Mouse (Mus musculus) left cerebral cortex, adult 18-20 months (tissue): Measurements from ENCODE around the gene Slc5a4a. TPM values are rescaled to one million over a fixed set of nuclear protein-coding genes. Genes with fewer than 3 reads are reported as not detected.

Source experiments
- DNase-seq, 2 experiments: peaks; one replicate each; pipeline ENCODE4 v3.0.0; 2021 to 2022; ENCODE audit warnings: low spot score in 2 of 2, mixed read lengths in 1 of 2
- microRNA-seq, 2 experiments: library from miRNA; unstranded; fragments of <30 nt; microRNA quantifications; one replicate each; pipeline ENCODE4 v1.2.0; 2021
- total RNA-seq, 2 experiments: library from RNA; stranded (reverse); gene quantifications; 2 replicates each; pipeline ENCODE4 v1.2.3; 2021

The Slc5a4a gene
- total RNA-seq, 2 experiments from 2014 or later: not detected

DNA sequence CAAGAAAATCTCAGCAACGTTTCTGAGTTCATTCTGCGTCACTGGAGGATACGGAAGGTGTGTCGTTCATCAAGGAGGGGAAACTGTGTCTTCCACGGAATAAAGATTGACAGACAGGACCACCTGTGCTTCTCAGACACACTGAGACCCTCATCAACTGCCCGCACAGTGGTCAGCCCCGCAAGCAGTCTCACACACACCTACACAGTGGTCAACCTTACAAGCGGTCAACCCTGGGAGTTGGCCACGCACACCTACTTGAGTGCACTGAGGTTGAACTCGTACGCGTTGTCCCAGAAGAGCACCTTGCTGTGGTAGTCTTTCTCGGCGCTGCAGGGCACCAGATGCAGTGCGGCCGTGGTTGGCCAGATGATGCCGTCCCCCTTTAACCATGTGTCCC, 69.8 kb downstream of the Slc5a4a start:
- no peak for DNase-seq

DNA sequence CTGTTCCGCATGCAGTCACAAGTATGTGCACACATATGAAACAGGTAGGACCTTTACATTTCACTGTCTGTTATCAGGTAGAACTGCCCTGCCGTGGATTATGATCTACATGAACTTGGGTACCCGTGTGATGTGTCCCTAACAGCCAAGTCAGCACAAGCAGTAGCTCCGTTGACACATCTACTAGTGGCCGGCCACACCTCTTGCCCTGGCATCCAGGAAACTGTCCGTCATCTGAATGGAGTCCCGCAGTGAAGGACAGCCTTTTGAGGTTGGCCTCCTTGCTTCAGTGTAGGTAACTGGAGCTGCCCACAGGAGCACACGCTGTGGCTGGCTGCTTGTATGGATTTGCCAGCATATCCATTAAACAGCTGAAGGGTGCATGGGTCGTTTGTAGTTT, 71.0 kb downstream of the Slc5a4a start:
- DNase-seq: no peak

DNA sequence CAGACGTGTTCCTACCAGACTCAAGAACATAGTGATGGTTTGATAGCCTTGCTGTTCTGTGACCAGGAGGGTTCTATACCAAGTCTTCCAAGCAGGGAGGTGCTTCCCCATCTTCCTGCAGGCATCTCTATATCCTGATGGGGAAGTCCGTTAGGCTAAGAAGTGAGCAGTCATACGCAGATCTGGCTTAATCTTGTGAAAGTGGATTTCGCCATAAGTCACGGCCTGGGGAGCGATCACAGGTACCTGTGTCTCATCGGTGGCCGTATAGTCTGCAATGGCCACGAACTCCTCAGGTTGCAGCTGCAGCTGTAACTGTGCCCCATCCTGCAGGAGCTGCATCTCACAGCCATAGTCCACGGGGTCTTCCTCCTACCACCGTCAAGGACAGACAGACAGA, 78.7 kb downstream of the Slc5a4a start:
- DNase-seq: no peak

DNA sequence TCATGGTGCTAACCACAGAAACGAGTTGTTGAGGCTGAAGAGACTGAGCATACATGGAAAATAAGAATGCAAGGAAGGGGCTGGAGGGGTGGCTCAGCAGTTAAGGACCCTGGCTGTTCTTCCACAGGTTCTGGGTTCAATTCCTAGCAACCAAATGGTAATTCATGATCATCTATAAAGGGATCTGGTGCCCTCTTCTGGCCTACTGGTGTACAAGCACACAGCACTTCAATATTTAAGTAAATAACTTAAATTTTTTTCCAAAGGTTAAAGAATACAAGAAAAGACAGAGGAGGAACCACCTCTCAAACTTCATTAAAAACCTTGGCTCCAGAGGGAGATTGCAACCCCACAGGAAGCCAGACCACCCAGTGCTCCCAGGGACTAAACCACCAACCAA, 82.4 kb downstream of the Slc5a4a start:
- DNase-seq: no peak

DNA sequence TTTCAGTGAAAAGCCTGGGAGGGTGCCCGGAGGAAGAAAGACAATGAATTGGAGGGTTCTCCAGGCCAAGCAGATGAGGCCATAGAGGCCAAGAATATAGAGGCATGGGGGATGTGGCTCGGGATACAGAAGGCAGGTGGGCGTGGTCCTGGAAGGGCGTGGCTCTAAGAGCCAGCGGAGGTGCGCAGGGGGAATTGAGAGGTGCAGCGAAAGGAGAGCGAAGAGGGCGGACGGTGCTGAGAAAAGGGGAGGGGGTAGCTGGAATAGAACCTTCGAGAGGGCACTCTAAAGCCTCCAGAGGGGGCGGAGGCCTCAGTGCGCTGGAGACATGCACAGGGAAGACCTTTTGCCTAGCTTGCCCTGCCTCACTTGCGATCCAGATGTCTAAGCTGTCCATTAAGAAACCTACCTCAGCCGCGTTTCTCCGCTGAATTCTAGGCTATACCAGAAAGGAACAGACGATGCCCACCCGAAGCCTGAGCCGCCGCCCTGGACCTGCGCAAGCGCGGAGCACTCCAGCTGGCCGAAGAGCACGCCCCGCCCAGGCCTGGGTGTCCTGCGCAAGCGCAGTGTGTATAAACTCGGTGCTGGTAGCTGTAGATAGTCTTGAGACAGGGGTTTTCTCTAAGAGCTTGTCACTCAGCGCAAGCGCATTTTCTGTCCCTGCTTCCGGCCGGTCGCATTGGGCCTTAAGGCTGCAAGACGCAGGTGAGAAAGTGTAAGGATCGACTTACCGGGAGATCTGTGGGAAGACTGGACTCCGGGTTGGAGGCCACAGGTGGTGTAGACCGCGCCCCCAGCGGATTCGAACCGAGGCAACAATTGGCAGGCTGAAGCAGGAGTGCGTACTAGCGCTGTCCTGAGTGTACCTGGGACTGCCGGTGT, 90.3 kb downstream of the Slc5a4a start, which contains the start of gene Prmt2:
Gene Prmt2, minus strand, starts transcription at position 525 of the 885 bp plus-strand sequence.
- DNase-seq: peak; percentile 86 to 94

Small RNA genes within 50 kb of the gene (microRNA-seq; reads per million reads assigned to microRNA genes)
- 0 reads per million in 2 experiments for gene Mir678

Other genes starting within 250 kb of the Slc5a4a start
- gene Smarcb1, start 225.8 kb upstream of the Slc5a4a start, total RNA-seq: 10 to 100 TPM; 74.5 to 79.4 TPM
- gene Chchd10, start 214.3 kb upstream of the Slc5a4a start, total RNA-seq: 100 to 1,000 TPM; 416 to 479 TPM
- gene Mmp11, start 211.0 kb upstream of the Slc5a4a start, total RNA-seq: 1 to 10 TPM; 2.8 to 3.0 TPM
- not detected for gene Gm867, start 206.8 kb upstream of the Slc5a4a start, total RNA-seq
- not detected for gene Vpreb3, start 204.4 kb upstream of the Slc5a4a start, total RNA-seq
- not detected for gene Gm5134, start 192.9 kb upstream of the Slc5a4a start, total RNA-seq
- gene Zfp280b, start 114.8 kb upstream of the Slc5a4a start, total RNA-seq: 10 to 100 TPM; 15.4 to 17.5 TPM
- not detected for gene Slc5a4b, start 36.5 kb upstream of the Slc5a4a start, total RNA-seq
- 10 to 100 TPM; 62.1 to 70.2 TPM for gene Prmt2, start 90.4 kb downstream of the Slc5a4a start, total RNA-seq
- gene S100b, start 106.4 kb downstream of the Slc5a4a start, total RNA-seq: 100 to 1,000 TPM; 157 to 173 TPM
- gene Dip2a, start 197.8 kb downstream of the Slc5a4a start, total RNA-seq: 10 to 100 TPM; 62.6 to 63.3 TPM